Mouse (Mus musculus): Measurements from ENCODE around the gene Mier3.

GRCm38 (mm10) chr13:111685751-111686462, 5.1 kb downstream of the Mier3 start:
- TF ChIP-seq POLR2A (IDR thresholded peaks at IDR 0.05; ENCODE audit: extremely low read depth, insufficient read depth, low read length) (peak; percentile 65), CTCF (IDR thresholded peaks at IDR 0.05; ENCODE audit: low read depth, low read length) (no peak)

Data from liver, adult 2 months (tissue).